Mouse (Mus musculus): Measurements from ENCODE around the gene Fcamr.

- TF ChIP-seq POLR2A (IDR thresholded peaks at IDR 0.05; ENCODE audit: borderline replicate concordance, insufficient read depth, low read length) (no peak), CTCF (IDR thresholded peaks at IDR 0.05; ENCODE audit: borderline replicate concordance, insufficient read depth, low read depth, low read length) (no peak)
Observed at GRCm38 (mm10) chr1:130832230-130833149, 31.8 kb downstream of the Fcamr start.

All from cerebellum, adult 2 months (tissue).